Mouse (Mus musculus): ENCODE measurements around the gene Trak1. TPM values are rescaled to one million over a fixed set of nuclear protein-coding genes. Genes with fewer than 3 reads are reported as not detected.

The Trak1 gene
- 40.3 and 44.1 TPM in 2 replicates for polyA plus RNA-seq (2011; ENCODE audit: insufficient read depth, insufficient read length, low read depth, missing spikeins)

DNA sequence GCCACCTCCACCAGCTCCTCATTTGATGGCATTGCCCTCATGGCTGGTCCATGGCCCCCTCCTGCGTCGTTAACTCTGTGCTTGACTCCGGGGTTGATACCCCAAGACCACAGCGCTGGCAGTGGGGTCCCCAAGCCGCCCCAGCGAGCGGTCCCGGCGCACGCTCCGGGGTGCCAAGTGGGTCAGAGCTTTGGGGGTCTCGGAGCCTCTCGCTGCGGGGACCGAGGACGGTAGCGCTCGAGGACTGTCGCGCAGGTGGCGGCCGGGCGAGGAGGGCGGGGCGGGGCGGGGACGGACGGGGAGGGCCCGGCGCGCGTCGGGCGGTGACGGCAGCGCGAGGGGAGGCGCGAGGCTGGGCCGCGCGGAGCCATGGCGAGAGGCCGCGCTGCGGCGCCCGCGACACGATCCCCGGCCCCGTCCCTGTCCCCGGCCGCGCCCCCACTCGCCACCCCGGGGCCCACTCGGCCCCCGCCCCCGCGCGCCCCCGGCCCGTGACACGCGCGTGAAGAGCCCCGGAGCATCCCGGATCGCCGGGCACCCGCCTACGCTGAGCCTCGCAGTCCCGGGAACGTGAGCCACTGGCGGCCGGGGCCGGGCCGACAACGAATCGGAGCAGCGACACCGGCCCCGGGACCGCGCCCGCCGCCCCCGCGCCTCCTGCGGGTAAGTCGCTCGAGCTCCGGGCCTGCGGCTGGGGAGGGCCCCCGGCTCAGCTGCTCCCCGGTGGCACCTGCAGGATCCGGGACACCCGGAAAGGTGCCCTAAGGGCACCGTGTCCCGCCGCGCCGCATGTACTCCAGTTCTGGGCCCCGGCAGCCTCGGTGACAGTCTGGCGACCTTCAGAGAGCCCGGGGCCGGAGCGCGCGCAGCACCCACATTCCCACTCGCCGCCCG is at the start of gene Trak1:
Gene Trak1, plus strand, starts transcription at position 332 of the 894 bp plus-strand sequence.
- Histone ChIP-seq H3K4me1 (ENCODE audit: control insufficient read depth, insufficient read depth, low read length) (peaks cover 3% of the 10 kb centered on the region), H3K9ac (ENCODE audit: low read depth, poor library complexity, severe bottlenecking) (peak within 1 kb of the TSS; percentile 90), H3K27me3 (ENCODE audit: control insufficient read depth, insufficient read depth, low read length, poor library complexity, severe bottlenecking) (no peaks in the 10 kb centered on the region), H3K36me3 (ENCODE audit: control insufficient read depth, insufficient read depth, low read length, poor library complexity, severe bottlenecking) (no peaks in the 10 kb centered on the region), H3K27ac (ENCODE audit: insufficient read depth, low read length) (no peak within 1 kb of the TSS), H3K4me3 (ENCODE audit: low read depth, low read length) (peak within 1 kb of the TSS; percentile 67), H3K9me3 (replicated peaks; ENCODE audit: control insufficient read depth, insufficient read depth, low read length, poor library complexity, severe bottlenecking) (no peaks in the 10 kb centered on the region)
- no peak for TF ChIP-seq CTCF (IDR thresholded peaks at IDR 0.05; ENCODE audit: low read depth, low read length)

DNA sequence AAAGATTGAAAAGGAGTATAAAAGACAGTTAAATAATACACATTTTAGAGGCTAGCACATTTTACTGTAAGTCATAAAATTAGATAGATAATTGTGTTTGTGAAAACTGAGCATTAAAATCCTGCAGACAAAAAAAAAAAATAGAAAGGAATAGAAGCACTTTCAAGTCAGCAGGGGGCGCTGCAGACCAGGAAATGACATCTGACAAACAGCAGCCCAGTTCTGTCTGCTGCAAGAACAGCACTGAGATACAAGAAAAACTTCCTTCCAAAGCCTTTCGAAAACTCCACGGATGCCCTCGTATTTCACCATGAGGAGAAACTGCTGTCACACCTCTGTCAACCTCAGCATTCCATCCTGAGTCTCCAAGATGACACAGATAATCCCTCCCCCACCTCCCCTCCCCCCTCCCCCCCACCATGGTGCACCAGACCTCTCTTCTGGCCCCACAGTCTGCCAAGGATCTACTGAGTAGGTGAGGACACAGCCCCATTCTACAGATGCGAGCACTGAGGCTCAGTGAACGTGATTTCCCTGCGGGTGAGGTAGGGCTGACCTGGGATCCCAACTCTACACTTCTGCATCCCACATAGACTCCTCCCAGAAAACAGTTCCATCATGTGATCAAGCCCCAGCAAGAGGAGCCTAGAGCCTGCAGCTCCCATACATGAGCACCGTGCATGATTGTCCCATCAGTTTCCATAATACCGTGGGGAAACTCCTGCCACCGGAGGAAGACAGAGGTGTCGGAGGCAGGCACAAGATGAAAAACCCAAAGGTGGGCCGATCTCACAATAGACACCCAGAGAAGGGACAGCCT is 49.1 kb upstream of the Trak1 start:
- Histone ChIP-seq H3K27me3 (ENCODE audit: control insufficient read depth, insufficient read depth, low read length, poor library complexity, severe bottlenecking) (no peaks in the 10 kb centered on the region), H3K27ac (ENCODE audit: insufficient read depth, low read length) (no peak overlapping the region), H3K36me3 (ENCODE audit: control insufficient read depth, insufficient read depth, low read length, poor library complexity, severe bottlenecking) (no peaks in the 10 kb centered on the region), H3K9me3 (replicated peaks; ENCODE audit: control insufficient read depth, insufficient read depth, low read length, poor library complexity, severe bottlenecking) (no peaks in the 10 kb centered on the region), H3K4me1 (ENCODE audit: control insufficient read depth, insufficient read depth, low read length) (no peaks in the 10 kb centered on the region), H3K4me3 (ENCODE audit: low read depth, low read length) (no peak overlapping the region), H3K9ac (ENCODE audit: low read depth, poor library complexity, severe bottlenecking) (no peak overlapping the region)
- TF ChIP-seq CTCF (IDR thresholded peaks at IDR 0.05; ENCODE audit: low read depth, low read length) (peak; percentile 56), EP300 (IDR thresholded peaks at IDR 0.05; ENCODE audit: insufficient read depth, low read depth, low read length) (no peak)

DNA sequence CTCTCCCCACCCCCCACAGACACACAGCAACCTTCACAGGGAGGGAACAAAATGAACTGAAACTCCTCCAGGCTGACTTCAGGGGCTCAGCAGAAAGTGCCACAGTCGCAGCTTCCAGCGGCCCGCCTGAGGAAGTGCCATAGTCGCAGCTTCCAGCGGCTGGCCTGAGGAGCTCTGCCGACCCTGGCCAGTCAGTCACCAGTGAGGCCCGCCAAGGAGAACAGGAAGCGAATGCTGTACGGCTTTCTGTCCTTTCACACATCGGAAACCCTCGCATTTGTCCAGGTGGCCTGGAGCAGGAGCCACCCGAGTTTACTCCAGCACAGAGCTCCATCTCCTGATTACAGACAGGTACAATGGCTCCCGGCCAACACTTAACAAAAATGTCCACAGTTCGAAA is 47.5 kb upstream of the Trak1 start:
- H3K36me3 ChIP-seq (ENCODE audit: control insufficient read depth, insufficient read depth, low read length, poor library complexity, severe bottlenecking), result no peaks in the 10 kb centered on the region

DNA sequence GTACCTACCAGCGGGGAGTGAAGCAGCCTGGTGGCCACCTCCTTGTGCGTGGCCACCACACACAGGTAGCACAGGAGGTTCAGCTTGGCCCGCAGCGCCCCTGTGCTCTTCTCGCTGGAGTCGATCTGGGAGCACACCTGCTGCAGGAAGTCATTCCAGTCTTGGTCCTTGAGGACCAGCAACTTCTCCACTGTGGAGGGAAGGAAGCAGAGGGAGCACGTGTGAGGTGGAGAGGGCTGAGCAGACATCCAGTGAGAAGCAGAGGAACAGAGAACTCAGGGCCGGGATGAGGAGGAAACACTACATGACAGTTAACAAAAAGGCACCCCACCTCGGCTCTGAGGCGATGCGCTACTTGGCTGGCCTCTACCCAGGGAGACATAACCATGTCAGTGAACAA is 46.4 kb upstream of the Trak1 start:
- Histone ChIP-seq H3K9ac (ENCODE audit: low read depth, poor library complexity, severe bottlenecking) (no peak overlapping the region), H3K27ac (ENCODE audit: insufficient read depth, low read length) (no peak overlapping the region), H3K4me1 (ENCODE audit: control insufficient read depth, insufficient read depth, low read length) (no peaks in the 10 kb centered on the region), H3K4me3 (ENCODE audit: low read depth, low read length) (no peak overlapping the region), H3K27me3 (ENCODE audit: control insufficient read depth, insufficient read depth, low read length, poor library complexity, severe bottlenecking) (no peaks in the 10 kb centered on the region), H3K9me3 (replicated peaks; ENCODE audit: control insufficient read depth, insufficient read depth, low read length, poor library complexity, severe bottlenecking) (no peaks in the 10 kb centered on the region), H3K36me3 (ENCODE audit: control insufficient read depth, insufficient read depth, low read length, poor library complexity, severe bottlenecking) (no peaks in the 10 kb centered on the region)
- no peak for TF ChIP-seq CTCF (IDR thresholded peaks at IDR 0.05; ENCODE audit: low read depth, low read length)
- TF ChIP-seq POLR2A (IDR thresholded peaks at IDR 0.05; ENCODE audit: insufficient read depth, low read length), result no peak
- no peak for TF ChIP-seq EP300 (IDR thresholded peaks at IDR 0.05; ENCODE audit: insufficient read depth, low read depth, low read length)

More for the DNA sequence above, 47.5 kb upstream of the Trak1 start:
- Histone ChIP-seq H3K27ac (ENCODE audit: insufficient read depth, low read length) (no peak overlapping the region), H3K9ac (ENCODE audit: low read depth, poor library complexity, severe bottlenecking) (no peak overlapping the region), H3K4me3 (ENCODE audit: low read depth, low read length) (no peak overlapping the region), H3K9me3 (replicated peaks; ENCODE audit: control insufficient read depth, insufficient read depth, low read length, poor library complexity, severe bottlenecking) (no peaks in the 10 kb centered on the region), H3K27me3 (ENCODE audit: control insufficient read depth, insufficient read depth, low read length, poor library complexity, severe bottlenecking) (no peaks in the 10 kb centered on the region), H3K4me1 (ENCODE audit: control insufficient read depth, insufficient read depth, low read length) (no peaks in the 10 kb centered on the region)
- no peak for TF ChIP-seq CTCF (IDR thresholded peaks at IDR 0.05; ENCODE audit: low read depth, low read length)
- no peak for TF ChIP-seq EP300 (IDR thresholded peaks at IDR 0.05; ENCODE audit: insufficient read depth, low read depth, low read length)
- TF ChIP-seq POLR2A (IDR thresholded peaks at IDR 0.05; ENCODE audit: insufficient read depth, low read length), result no peak

DNA sequence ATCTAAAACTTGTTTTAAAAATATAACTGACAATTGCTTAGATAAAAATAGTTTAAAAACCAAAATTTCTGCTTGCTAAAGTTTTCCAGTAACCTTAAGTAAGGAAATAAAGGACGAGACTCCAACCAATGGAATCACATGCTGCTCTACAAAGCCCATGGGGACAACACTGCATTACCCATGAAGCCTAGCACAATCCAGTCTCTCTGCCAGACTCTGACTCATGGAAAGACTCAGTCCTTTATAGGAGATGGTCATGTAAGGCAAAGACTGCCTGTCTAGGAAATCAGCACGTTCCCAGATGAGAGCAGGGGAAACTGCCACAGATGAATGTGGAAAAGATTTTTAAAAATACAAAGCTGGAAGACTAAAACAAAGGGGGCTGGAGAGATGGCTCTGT is 43.3 kb upstream of the Trak1 start:
- TF ChIP-seq EP300 (IDR thresholded peaks at IDR 0.05; ENCODE audit: insufficient read depth, low read depth, low read length) (no peak), POLR2A (IDR thresholded peaks at IDR 0.05; ENCODE audit: insufficient read depth, low read length) (no peak), CTCF (IDR thresholded peaks at IDR 0.05; ENCODE audit: low read depth, low read length) (no peak)
- H3K9me3 ChIP-seq (replicated peaks; ENCODE audit: control insufficient read depth, insufficient read depth, low read length, poor library complexity, severe bottlenecking), result no peaks in the 10 kb centered on the region
- no peak overlapping the region for H3K4me3 ChIP-seq (ENCODE audit: low read depth, low read length)
- no peak overlapping the region for H3K9ac ChIP-seq (ENCODE audit: low read depth, poor library complexity, severe bottlenecking)
- no peak overlapping the region for H3K27ac ChIP-seq (ENCODE audit: insufficient read depth, low read length)
- H3K4me1 ChIP-seq (ENCODE audit: control insufficient read depth, insufficient read depth, low read length), result no peaks in the 10 kb centered on the region
- H3K27me3 ChIP-seq (ENCODE audit: control insufficient read depth, insufficient read depth, low read length, poor library complexity, severe bottlenecking), result no peaks in the 10 kb centered on the region
- no peaks in the 10 kb centered on the region for H3K36me3 ChIP-seq (ENCODE audit: control insufficient read depth, insufficient read depth, low read length, poor library complexity, severe bottlenecking)

DNA sequence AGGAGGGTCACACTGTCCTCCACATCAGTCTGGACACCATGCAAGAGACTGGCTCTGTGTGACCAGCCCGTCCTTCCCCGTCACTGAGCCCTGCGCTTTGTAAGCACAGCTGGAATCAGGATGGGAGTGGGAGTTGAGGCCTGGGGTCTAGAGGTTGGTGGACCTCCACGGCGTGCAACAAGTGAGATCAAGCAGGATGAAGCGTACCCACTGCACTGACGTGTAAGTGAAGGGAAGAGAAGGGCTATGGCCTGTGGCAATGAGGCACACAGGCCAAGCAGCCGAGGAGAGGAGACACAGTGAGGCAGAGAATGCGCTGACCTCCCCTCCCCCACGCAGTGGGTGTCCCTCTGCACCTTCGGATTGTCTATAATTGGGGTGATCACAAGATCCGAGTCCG is 42.5 kb upstream of the Trak1 start:
- no peaks in the 10 kb centered on the region for H3K36me3 ChIP-seq (ENCODE audit: control insufficient read depth, insufficient read depth, low read length, poor library complexity, severe bottlenecking)
- H3K27ac ChIP-seq (ENCODE audit: insufficient read depth, low read length), result no peak overlapping the region
- H3K9me3 ChIP-seq (replicated peaks; ENCODE audit: control insufficient read depth, insufficient read depth, low read length, poor library complexity, severe bottlenecking), result no peaks in the 10 kb centered on the region
- H3K4me1 ChIP-seq (ENCODE audit: control insufficient read depth, insufficient read depth, low read length), result no peaks in the 10 kb centered on the region
- no peaks in the 10 kb centered on the region for H3K27me3 ChIP-seq (ENCODE audit: control insufficient read depth, insufficient read depth, low read length, poor library complexity, severe bottlenecking)
- H3K4me3 ChIP-seq (ENCODE audit: low read depth, low read length), result no peak overlapping the region
- TF ChIP-seq POLR2A (IDR thresholded peaks at IDR 0.05; ENCODE audit: insufficient read depth, low read length) (no peak), EP300 (IDR thresholded peaks at IDR 0.05; ENCODE audit: insufficient read depth, low read depth, low read length) (no peak), CTCF (IDR thresholded peaks at IDR 0.05; ENCODE audit: low read depth, low read length) (no peak)
- H3K9ac ChIP-seq (ENCODE audit: low read depth, poor library complexity, severe bottlenecking), result no peak overlapping the region

Data from ES-Bruce4 (cell line).